Mouse (Mus musculus) Patski (cell line): ENCODE measurements around the gene Nrtn. TPM values are rescaled to one million over a fixed set of nuclear protein-coding genes. Genes with fewer than 3 reads are reported as not detected.

ENCODE experiments used
- ATAC-seq: fragments of 100-300 bp; one replicate; pipeline ENCODE4 v1.8.0; 2021
- CTCF ChIA-PET: fragments of 350-600 bp; sonication (Branson Sonifier 250); formaldehyde crosslinking; loops from one replicate; lab custom pipeline; 2022; ENCODE audit warnings: inconsistent platforms; lab: Charles Lee
- POLR2A ChIA-PET: fragments of 350-600 bp; sonication (Branson Sonifier 250); formaldehyde crosslinking; loops from one replicate; lab custom pipeline; 2022; ENCODE audit warnings: antibody characterized with exemption, inconsistent platforms; lab: Charles Lee
- DNase-seq: peaks from one replicate; pipeline ENCODE4 v3.0.0-alpha.2; 2011; ENCODE audit warnings: low read depth, low spot score
- H3K27me3 ChIP-seq: fragments of 371-371 bp; one replicate; pipeline ENCODE4 v1.5.1; 2021
- CTCF ChIP-seq: fragments of 100-300 bp; IDR thresholded peaks from one replicate; pipeline ENCODE4 v1.5.1; 2021
- in situ Hi-C: fragments of 300-500 bp; cut with MboI; formaldehyde crosslinking; loops from 3 replicates; pipeline ENCODE4 v1.11.1; 2018; ENCODE audit warnings: low pct_unique_long_range_greater_than_20kb, mixed read lengths
- polyA plus RNA-seq: library from polyadenylated mRNA; unstranded; gene quantifications from one replicate; pipeline ENCODE4 v1.2.3, GENCODE M21; 2021

The Nrtn gene
- polyA plus RNA-seq, 1 experiment from 2014 or later, result 7.1 TPM

DNA sequence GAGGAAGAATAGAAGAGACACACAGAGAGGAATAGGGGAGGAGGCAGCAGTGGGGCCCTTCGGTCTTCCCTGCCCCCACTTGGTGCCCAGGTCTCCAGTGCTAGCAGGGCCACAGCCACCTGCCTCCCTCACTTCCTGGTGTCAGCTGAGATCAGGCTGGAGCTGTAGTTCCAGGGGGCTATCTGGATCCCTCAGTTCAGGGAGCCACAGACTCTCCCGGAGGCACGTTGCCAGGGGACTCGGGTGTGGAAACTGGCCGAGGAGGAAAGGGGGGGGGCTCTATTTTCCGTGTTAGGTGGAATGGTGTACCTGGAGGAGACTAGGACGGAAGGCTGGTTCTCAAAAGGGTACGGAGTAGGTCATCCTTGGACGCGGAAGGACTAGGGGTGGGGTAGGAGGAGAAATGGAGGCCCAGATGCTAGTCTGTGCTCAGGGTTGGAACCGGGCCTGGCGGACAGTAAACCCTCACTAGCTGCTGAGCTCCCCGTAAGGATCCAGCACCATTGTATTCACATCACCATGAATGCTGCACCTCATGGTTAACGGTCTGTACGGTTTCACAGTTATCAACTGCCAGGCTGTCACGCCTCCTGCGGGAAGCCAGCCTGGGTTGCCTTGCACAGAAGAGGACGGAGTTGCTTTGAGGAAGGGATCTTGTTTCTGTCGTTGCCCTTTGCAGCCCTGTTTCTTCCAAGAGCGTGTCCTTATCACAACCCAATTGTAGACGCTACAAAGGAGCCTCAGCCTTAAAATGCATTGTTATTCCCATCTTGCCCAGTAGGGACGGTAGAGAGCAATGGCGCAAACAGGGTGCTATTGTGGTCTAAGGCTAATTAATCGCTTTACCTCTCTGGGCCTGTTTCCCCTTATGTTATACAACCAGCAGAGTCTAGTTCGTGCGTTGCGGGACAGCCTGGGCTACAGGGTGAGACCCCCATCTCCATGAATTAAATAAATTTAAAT, 5.7 kb upstream of the Nrtn start:
- no peak for TF ChIP-seq CTCF
- ChIA-PET CTCF (interaction anchor here (1.2 to 1.6 kb wide), 2 partner anchors 13 to 20 kb away, joined by 3 read pairs; no protein-coding TSS in a partner anchor), POLR2A (interaction anchor here (1.0 kb wide), 1 partner anchor 36 kb away, joined by 3 read pairs; no protein-coding TSS in a partner anchor)
- DNase-seq, result no peak
- no peak for ATAC-seq
- in situ Hi-C loops, result no loop called here
- H3K27me3 ChIP-seq, result no peaks in the 10 kb centered on the region

DNA sequence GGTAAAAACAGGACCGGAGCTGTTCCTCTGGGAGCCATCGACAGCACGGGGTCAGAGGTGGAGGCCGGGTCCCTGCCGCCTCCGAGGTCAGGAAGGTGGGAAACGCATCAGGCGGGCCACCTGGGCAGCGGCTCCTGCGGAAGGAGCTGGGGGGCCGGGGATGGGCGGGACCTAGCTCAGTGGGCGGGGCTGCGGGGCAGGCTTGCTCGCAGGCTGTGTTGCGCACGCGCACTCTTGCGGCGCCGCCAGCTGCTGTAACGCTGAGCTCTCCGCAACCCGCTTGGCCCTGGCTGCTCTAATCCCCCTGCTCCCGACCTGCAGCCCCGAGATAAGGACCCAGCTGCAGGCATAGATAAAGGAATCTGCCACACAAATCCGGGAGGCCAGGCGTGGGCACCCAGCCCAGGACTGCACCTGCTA, 4.7 kb upstream of the Nrtn start:
- ChIA-PET POLR2A (no interaction called here), CTCF (interaction anchor here (1.6 kb wide), 1 partner anchor 11 kb away, joined by 3 read pairs; no protein-coding TSS in a partner anchor)
- DNase-seq (no peak), ATAC-seq (no peak)
- H3K27me3 ChIP-seq, result no peaks in the 10 kb centered on the region
- TF ChIP-seq CTCF, result no peak
- in situ Hi-C loops, result no loop called here

DNA sequence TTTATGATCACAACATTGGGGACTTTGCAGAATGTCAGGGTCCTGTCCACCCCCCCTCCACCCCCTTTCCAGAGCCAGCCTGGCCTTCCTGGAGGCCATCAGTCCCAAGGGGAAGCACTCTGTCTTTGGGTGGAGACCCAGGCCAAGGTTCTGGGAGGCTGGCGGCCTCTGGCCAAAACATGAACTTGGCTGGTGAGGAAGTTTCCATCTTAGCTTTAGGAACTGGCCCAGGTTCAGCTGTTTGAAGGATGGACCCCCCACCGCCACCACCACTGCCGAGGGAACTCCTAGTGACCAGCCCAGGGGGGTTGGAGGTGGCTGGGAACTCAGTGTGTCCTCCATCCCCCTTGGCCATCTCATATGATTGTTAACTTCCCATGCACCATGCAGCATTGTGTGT, 3.7 kb upstream of the Nrtn start:
- ChIA-PET POLR2A (interaction anchor here (0.7 kb wide), 1 partner anchor 45 kb away, joined by 5 read pairs; no protein-coding TSS in a partner anchor), CTCF (no interaction called here)
- no peak for DNase-seq
- ATAC-seq, result no peak
- in situ Hi-C loops, result no loop called here
- TF ChIP-seq CTCF, result no peak
- no peaks in the 10 kb centered on the region for H3K27me3 ChIP-seq

DNA sequence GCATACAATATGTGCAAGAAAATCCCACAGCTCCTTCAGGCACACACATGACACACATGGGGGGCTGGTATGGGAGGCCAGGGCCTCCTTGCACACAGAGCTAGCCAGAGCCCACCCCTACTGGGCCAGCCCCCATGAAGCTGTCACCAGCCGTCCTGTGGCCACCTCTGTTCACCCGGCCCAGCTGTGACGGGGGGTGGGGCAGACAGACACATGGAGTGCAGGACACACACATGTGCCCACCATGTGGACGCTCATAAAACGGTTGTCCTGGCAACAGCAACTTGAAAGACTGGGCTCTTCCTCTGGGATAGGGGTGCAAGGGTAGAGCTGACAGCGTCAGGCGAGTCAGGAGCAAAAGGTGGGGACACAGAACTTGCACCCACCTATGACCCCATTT, 1.9 kb upstream of the Nrtn start:
- ChIA-PET POLR2A (no interaction called here), CTCF (no interaction called here)
- no peak for ATAC-seq
- H3K27me3 ChIP-seq, result peaks cover 7% of the 10 kb centered on the region
- no peak for TF ChIP-seq CTCF
- DNase-seq, result no peak
- in situ Hi-C loops, result loop anchor here (5.0 kb wide), 1 partner anchor 42 kb away; the partner anchor contains the start of genes Ndufa11 and Vmac

DNA sequence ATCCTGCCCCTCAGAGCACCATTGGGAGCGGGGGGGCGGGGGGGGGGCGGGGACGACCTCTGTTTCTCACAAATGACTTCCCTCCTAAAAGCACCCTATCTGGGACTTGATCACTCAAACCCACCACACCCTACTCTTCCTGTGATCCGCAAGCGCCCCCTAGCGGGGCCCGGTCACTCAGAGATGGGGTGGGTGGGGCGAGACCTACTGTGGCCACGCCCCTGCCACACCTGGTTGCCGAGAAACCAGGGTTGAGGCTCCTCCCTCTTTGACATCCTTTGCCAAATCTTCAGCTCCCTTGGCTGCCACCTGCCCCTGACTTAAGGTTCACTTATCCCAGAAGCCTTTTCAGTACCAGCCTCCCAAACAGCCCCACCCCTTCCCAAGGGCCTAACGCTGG, 802 bp upstream of the Nrtn start:
- in situ Hi-C loops, result loop anchor here (5.0 kb wide), 1 partner anchor 41 kb away; the partner anchor contains the start of genes Ndufa11 and Vmac
- no peak for ATAC-seq
- DNase-seq, result no peak
- CTCF ChIA-PET, result no interaction called here
- peaks cover 7% of the 10 kb centered on the region for H3K27me3 ChIP-seq
- POLR2A ChIA-PET, result no interaction called here
- no peak for TF ChIP-seq CTCF

DNA sequence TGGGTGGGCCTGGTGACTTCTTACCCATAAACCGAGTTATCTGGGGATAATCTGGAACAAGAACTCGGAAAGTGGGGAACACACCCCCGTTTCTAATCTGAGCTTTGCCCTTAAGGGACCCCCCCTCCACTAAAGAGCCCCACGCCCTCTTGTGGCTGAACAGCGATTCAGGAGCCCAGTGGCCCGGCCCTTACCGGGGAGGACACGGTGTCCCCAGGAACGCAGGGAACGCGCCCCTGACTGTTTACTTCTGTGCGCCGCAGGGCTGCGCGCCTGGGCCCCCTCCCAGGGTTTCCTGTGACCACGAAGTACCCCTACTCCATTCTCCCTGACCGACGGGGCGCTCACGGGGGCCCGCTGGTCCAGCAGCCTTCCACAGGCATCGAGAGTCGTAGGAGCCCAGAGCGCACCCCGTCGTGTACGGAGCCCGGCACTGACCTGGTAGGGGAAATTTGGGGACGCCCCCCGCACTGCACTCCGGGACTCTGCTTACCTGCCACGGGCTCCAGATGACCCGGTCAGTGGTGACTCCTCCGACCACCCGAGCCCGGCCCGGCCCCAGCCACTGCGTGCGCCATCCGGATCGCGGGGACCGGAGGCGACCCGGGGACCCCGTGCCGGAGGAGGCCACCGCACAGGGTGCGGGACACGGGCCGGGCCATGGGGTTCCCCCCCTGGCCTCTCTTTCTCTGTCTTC, 479 bp downstream of the Nrtn start:
- in situ Hi-C loops, result loop anchor here (5.0 kb wide), 1 partner anchor 40 kb away; the partner anchor contains the start of genes Ndufa11 and Vmac
- no peak for TF ChIP-seq CTCF
- H3K27me3 ChIP-seq, result peaks cover 7% of the 10 kb centered on the region
- ChIA-PET POLR2A (no interaction called here), CTCF (interaction anchor here (0.7 to 1.0 kb wide), 2 partner anchors 11 to 49 kb away, joined by 3 read pairs; no protein-coding TSS in a partner anchor)
- ATAC-seq, result peak; percentile 37
- DNase-seq, result no peak

DNA sequence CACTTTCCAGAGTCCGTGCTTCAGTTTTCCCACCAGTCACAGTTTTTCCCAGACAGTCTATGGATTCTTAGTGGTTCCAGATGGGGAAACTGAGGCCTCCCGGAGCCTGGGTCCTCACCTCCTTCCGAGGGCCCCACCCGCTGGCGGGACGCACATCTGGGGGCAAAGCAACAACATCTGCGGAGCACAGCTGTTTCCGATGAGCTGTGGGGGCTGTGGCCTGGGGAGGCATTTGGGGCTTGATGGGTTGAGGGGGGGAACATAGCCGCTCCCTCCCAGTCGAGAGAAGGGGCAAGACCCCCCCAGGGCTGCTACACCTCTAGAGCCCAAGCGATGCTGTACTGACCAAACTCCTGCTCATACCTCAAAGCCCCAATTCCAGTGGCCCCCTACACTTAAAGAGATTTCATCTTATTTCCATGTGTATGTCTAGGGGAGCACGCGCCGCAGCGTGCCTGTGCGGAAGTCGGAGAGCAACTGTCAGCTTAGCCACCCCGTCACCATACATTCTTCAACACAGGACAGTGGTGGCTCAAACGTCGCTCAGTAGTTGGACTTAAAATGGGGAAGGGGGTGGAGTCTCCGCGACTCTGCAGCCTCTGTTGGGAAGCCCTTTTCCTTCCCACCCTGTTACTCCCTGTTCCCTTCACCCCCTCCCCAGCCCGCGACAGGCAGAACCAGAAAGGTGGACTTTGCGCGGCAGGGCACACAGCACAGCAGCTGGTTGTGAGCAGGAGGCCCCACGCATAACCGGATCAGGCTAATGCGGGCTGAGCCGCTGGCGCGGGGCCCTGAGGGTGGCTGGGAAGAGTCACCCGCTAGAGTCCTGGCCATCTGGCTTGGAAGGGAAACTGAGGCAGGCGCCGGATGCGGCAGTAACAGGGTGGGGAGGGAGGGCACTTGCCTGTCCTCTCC, 2.8 kb downstream of the Nrtn start:
- ChIA-PET CTCF (no interaction called here), POLR2A (interaction anchor here (0.6 kb wide), 1 partner anchor 49 kb away, joined by 3 read pairs; no protein-coding TSS in a partner anchor)
- TF ChIP-seq CTCF, result no peak
- in situ Hi-C loops, result loop anchor here (5.0 kb wide), 1 partner anchor 37 kb away; the partner anchor contains the start of genes Ndufa11 and Vmac
- H3K27me3 ChIP-seq, result peaks cover 7% of the 10 kb centered on the region
- DNase-seq, result no peak
- no peak for ATAC-seq

DNA sequence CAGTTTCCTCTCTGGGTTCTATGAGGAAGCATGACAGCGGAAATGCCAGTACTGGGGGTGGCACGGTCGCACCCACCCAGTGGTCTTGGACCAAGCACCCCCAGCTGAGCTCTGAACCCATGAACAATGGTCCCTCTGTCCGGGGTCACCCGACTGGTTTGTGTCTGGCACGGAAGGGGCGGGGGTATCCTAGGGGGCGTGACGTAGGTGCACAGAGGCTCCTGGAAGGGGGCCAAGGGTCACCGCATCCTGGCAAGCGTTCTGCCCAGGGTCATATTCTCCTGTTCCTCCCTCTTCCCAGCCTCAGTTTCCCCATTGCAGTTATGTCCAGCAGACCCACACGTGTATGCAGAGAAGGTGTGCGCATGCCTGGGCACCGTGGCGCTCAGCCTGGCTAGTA, 3.9 kb downstream of the Nrtn start:
- H3K27me3 ChIP-seq, result peaks cover 9% of the 10 kb centered on the region
- ATAC-seq (no peak), DNase-seq (no peak)
- in situ Hi-C loops, result no loop called here
- CTCF ChIA-PET, result no interaction called here
- TF ChIP-seq CTCF, result no peak
- POLR2A ChIA-PET, result no interaction called here

DNA sequence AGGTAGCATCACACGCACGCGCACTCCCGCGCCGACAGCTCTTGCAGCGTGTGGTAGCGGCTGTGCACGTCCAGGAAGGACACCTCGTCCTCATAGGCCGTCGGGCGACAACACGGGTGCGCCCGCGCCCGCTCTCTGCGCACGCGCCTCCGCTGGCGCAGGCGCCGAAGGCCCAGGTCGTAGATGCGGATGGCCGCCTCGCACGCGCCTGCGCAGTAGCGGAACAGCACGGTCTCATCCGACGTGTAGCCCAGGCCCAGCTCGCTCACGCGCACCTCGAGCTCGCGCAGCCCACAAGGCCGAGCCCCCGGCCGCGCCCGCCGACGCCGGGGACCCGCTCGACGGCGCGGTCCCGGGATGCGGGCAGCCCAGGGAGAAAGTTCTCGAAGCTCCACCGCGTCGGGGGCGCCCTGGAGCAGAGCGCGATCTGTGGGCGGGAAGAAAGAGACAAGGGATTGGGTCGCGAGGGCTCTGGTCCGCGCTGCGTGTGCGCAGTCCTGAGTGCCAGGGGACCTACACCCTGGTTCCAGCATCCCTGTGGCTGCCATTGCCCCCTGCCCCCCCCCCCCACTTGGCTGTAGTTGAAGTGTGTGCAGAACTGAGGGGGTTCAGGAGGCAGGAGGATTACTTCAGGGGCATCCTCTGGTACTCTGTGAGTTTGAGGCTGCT, 5.8 kb downstream of the Nrtn start:
- in situ Hi-C loops, result no loop called here
- ChIA-PET CTCF (no interaction called here), POLR2A (interaction anchor here (0.6 kb wide), 1 partner anchor 22 kb away, joined by 3 read pairs; no protein-coding TSS in a partner anchor)
- H3K27me3 ChIP-seq, result peaks cover 12% of the 10 kb centered on the region
- no peak for TF ChIP-seq CTCF
- no peak for ATAC-seq
- no peak for DNase-seq
